Mouse (Mus musculus) inflammation-experienced regulatory T-cells, adult 16 weeks (primary cell): Measurements from ENCODE around the gene Eif6. TPM values are rescaled to one million over a fixed set of nuclear protein-coding genes. Genes with fewer than 3 reads are reported as not detected.

ENCODE experiments used
- polyA plus RNA-seq: library from polyadenylated mRNA; unstranded; fragments of 100-300 nt; shearing (Covaris generic); gene quantifications from one replicate; pipeline ENCODE4 v1.2.1, GENCODE M21; 2017

Gene Eif6
- polyA plus RNA-seq = 228 TPM

GRCm38 (mm10) chr2:155826630-155827424 is at the start of gene Eif6:
Gene Eif6, minus strand, starts transcription at chr2:155826925.

GRCm38 (mm10) chr2:155834732-155835131 is 8.0 kb upstream of the Eif6 start, which contains the start of gene Fam83c:
Gene Fam83c, minus strand, starts transcription at chr2:155834854.

GRCm38 (mm10) chr2:155819392-155819448 is 7.5 kb downstream of the Eif6 start, which contains the start of gene BC029722:
Gene BC029722, minus strand, starts transcription at chr2:155819426.

GRCm38 (mm10) chr2:155774927-155775684 is 51.6 kb downstream of the Eif6 start, which contains the start of gene Mmp24:
Gene Mmp24, plus strand, starts transcription at chr2:155775342.

Other genes starting within 250 kb of the Eif6 start
- gene Gss, start 234.1 kb downstream of the Eif6 start, polyA plus RNA-seq = 18.3 TPM
- gene Myh7b, start 215.7 kb downstream of the Eif6 start, polyA plus RNA-seq = 0.17 TPM
- 134 TPM for gene Trpc4ap, start 134.5 kb downstream of the Eif6 start, polyA plus RNA-seq
- 82.2 TPM for gene Edem2, start 97.5 kb downstream of the Eif6 start, polyA plus RNA-seq
- gene Gm17581, start 91.1 kb downstream of the Eif6 start, polyA plus RNA-seq = not detected
- not detected for gene Procr, start 75.8 kb downstream of the Eif6 start, polyA plus RNA-seq
- 0.10 TPM for gene Mmp24, start 51.6 kb downstream of the Eif6 start, polyA plus RNA-seq
- gene BC029722, start 7.5 kb downstream of the Eif6 start, polyA plus RNA-seq = 58.9 TPM
- not detected for gene Fam83c, start 7.9 kb upstream of the Eif6 start, polyA plus RNA-seq
- gene Uqcc1, start 103.4 kb upstream of the Eif6 start, polyA plus RNA-seq = 54.2 TPM
- not detected for gene Gm15557, start 113.8 kb upstream of the Eif6 start, polyA plus RNA-seq
- not detected for gene Gdf5, start 118.4 kb upstream of the Eif6 start, polyA plus RNA-seq
- 62.7 TPM for gene Cep250, start 129.5 kb upstream of the Eif6 start, polyA plus RNA-seq
- gene 6430550D23Rik, start 181.1 kb upstream of the Eif6 start, polyA plus RNA-seq = 1.7 TPM
- 185 TPM for gene Ergic3, start 181.1 kb upstream of the Eif6 start, polyA plus RNA-seq
- not detected for gene Fer1l4, start 226.0 kb upstream of the Eif6 start, polyA plus RNA-seq
- gene Spag4, start 238.2 kb upstream of the Eif6 start, polyA plus RNA-seq = 0.52 TPM